Mouse (Mus musculus) left cerebral cortex, adult 18-20 months (tissue): ENCODE data around the gene Runx2. TPM values are rescaled to one million over a fixed set of nuclear protein-coding genes. Genes with fewer than 3 reads are reported as not detected.

ENCODE experiments used
- DNase-seq, 2 experiments: peaks; one replicate each; pipeline ENCODE4 v3.0.0; 2021 to 2022; ENCODE audit warnings: low spot score in 2 of 2, mixed read lengths in 1 of 2
- long read RNA-seq, 2 experiments: library from polyadenylated mRNA; stranded (forward); transcript quantifications; one replicate each; pipeline ENCODE4 v2.0.0; 2021
- total RNA-seq, 2 experiments: library from RNA; stranded (reverse); gene quantifications; 2 replicates each; pipeline ENCODE4 v1.2.3; 2021

Runx2 gene
- total RNA-seq: 10 to 100 TPM in 1 of 2 experiments, 1 to 10 TPM in 1; 9.7 to 10.2 TPM
- long read RNA-seq, experiment 1, partial matches to known transcripts: 0 of 23 reads
- long read RNA-seq, experiment 1, other reads (novel, unspliced or antisense): 22 of 23 reads
- long read RNA-seq, experiment 2, partial matches to known transcripts: 2 of 10 reads
- long read RNA-seq, experiment 2, other reads (novel, unspliced or antisense): 8 of 10 reads

GRCm38 (mm10) chr17:44814508-44815175, at the start of gene Runx2:
Gene Runx2 (minus strand): TSS chr17:44814797.
- no peak for DNase-seq

GRCm38 (mm10) chr17:44863165-44863564, 48.6 kb upstream of the Runx2 start:
- DNase-seq: no peak

DNA sequence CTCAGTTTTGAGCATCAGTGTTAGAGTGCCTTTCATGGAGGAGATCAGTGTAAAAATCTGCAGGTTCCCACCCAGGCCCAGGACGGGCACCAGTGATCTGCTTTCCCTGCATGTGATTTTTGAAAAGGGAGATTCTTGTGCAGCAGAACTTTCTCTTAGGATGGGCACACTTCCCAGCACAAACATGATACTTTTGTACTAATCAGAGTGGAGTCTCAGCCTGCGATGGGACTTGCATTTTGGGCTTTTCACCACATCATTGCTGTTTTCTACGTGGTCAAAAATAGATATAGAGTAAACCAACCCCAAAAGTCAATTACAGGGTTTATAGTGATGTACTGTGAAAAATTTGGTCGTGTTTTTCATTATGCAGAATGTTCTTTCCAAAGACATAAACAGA, 27.6 kb upstream of the Runx2 start:
- peak; percentile 5 to 8 for DNase-seq

- DNase-seq: no peak
Observed at GRCm38 (mm10) chr17:44831201-44831600, 16.6 kb upstream of the Runx2 start.

DNA sequence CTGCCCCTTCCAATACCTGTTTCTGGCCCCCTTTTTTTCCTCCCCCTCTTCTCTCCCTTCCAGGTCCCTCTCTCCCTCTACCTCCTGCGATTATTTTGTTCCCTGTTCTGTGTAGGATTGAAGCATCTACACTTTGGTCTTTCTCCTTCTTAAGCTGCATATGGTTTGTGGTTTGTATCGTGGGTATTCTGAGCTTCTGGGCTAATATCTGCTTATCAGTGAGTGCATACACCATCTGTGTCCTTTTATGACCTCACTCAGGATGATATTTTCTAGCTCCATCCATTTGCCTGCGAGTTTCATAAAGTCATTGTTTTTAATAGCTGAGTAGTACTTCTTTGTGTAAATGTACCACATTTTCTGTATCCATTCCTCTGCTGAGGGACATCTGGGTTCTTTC, 15.0 kb upstream of the Runx2 start:
- DNase-seq: no peak

DNA sequence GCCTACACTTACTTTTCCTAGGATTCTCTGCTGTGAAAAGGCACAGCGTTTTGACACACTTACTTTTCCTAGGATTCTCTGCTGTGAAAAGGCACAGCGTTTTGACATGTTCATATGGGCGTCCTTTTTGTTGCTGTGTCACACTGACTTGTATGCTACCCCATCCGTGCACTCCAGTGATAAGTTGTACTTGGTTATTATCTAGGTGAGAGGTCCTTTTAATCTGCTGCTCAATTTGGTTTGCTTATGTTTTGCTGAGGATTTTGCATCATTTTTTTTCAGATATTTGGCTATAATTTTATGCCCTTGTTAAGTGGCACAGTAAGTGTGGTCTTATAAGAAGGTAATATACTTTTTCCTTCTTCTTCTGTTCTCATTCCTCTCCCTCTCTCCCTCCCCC, 13.4 kb upstream of the Runx2 start:
- no peak for DNase-seq

DNA sequence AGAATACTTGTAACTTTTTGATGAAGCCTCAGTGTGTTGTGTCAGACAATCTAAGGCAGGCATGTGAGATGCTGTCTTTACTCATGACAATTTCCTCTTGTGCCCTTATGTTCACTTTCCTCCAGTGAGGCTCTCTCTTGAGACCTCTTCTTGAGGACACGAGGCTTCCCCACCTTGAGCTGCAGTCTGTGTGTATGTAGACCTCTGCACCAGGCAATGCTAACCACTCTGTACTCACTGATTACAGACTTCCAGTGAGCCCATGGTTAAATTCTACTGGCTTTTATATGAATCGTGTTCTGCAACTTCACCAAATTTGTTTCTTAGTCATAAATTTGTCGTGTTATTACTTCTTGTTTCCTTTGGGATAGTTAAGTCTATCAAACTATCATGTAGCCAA, 12.5 kb upstream of the Runx2 start:
- DNase-seq: no peak

- no peak for DNase-seq
Observed at GRCm38 (mm10) chr17:44821940-44822339, 7.3 kb upstream of the Runx2 start.

DNA sequence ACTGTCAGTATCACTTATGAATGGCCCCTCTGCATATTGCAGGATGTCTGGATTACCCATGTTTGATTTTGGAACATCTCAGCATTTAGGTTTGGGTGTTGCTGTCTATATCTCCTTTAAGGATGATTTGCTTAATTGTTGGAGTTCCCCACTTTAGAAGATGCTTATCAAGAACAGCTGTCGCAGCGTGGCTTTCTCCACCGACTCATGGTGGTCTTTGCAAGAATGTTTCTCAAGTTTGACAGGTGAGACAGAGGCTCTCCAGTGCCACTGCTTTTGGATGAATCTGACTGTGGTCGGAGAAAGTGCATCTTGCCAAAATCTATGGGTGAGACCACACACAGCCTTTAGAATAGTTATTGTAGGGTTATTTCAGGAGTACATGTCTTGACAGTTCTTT, 5.2 kb upstream of the Runx2 start:
- DNase-seq: no peak

GRCm38 (mm10) chr17:44818825-44819224, 4.2 kb upstream of the Runx2 start:
- DNase-seq: no peak

DNA sequence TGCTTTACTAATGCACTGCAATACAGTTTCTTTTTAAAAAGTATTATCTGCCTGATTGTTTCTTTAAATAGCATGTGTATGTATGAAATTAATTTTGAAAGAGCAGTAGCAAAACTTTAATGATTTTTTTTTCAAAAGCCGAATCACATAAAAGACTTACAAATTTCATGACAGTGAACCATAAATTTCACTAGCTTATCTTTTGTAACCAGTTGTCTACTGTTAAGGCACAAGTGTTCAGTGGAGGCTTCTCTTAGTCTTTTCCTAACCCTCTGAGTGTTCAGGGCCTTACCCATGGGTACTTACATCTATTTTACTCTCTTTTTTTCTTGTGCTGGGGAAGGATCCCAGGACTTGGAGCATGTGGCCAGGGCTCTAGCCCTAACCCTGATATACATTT, 7.6 kb downstream of the Runx2 start:
- DNase-seq: no peak

DNA sequence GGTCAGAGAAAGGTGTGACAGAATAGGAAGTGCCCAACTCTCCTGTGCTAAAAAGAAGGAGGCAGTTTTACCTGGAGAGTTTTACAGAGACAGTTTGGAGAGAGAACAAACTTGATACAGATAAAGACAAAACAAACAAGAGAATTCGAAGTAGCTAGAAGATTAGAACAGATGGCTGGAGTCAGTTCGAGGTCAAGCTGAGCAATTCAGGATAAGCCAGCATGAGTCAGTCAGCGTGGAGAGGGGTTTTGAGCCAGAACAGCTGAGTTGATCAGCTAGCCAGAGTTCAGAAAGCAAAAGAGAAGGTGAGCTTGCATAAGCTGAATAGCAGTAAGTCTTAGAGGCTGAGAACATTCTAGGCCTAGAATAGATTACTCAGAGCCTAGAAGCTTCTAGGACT, 17.3 kb downstream of the Runx2 start:
- no peak for DNase-seq

- DNase-seq: peak; percentile 40 to 57
Observed at GRCm38 (mm10) chr17:44792218-44792917, 22.2 kb downstream of the Runx2 start.

DNA sequence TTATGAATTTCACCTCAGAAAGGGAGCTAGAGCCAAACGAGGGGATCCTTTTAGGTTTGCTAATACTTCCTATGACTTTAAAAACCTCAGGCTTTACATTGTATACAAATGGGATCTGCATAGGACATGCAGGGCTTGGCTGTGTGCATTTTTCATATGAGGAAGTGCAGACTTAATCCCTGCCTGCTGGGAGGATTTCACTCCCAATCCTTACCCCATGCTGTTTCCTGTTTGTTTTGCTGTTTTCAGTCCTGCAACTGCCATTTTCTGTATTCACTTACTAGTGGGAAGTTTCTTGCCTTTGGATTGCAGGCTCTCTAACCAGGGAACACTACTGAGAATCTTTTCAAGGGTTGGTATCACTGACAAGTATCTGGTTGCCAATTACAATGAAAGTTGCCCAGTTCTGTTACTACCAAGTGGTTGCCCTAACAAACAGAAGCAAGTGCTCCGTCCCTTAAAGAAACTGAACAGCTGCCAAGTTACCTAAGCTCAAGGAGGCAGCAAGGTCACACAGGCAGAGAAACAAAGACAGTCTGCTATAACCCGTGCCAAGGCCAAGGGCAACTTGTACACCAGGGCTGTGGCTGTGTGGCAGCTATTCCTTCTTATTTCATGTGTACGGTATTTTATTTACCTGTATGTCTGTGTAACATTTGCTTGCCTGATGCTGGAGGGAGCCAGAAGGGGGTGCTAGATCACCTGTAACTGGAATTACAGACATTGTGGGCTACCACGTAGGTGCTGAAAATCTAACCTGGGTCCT, 25.4 kb downstream of the Runx2 start:
- DNase-seq: no peak

- DNase-seq: no peak
Observed at GRCm38 (mm10) chr17:44783143-44783542, 31.5 kb downstream of the Runx2 start.

- DNase-seq: no peak
Observed at GRCm38 (mm10) chr17:44782366-44782765, 32.2 kb downstream of the Runx2 start.

DNA sequence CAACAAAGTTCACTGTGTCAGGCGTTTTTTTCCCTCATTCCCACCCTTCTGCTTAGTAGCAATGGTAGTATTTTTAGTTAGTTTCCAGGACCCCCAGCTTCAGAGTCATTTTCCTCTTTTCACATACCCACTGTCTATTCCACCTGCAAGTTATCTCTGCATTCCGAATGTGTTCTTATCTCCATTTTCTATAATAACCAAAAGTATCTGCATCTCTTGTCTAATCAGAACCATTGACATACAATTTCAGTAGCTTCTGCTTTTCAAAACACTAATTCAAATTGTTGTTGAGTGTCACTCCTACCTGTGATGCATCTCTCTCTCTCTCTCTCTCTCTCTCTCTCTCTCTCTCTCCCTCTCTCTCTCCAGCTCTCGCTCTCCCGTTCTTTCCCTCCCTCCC, 34.2 kb downstream of the Runx2 start:
- DNase-seq: no peak

GRCm38 (mm10) chr17:44778141-44778540, 36.5 kb downstream of the Runx2 start:
- DNase-seq: no peak

DNA sequence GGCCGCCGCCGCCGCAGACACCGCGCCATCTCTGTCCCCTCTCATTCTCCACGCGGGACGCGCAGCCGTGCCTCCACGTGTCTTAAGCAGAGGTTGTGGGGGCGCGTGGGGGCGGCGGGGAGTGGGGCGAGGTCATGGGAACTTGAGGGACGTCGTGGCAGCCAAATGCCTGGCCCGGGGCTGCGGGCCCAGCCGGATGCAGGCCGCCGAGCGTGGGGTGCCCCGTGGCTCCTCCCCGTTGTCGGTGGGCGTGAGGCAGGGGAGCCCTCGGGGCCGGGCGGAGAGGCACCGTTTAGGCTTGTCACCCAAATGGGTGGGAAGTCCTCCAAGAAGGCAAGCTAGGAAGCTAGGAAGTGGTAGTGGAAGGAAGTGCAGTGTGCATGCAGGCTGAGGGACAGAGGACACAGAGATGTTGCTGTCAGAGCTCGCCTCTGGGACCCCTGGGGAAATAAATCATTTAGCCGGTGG, 37.2 kb downstream of the Runx2 start:
- DNase-seq: peak; percentile 70 to 74

GRCm38 (mm10) chr17:44776738-44777270, 37.8 kb downstream of the Runx2 start, which contains the start of gene Supt3:
Gene Supt3 (plus strand): TSS chr17:44777152.
- DNase-seq: peak; percentile 96 to 97

GRCm38 (mm10) chr17:44772576-44772975, 42.0 kb downstream of the Runx2 start:
- no peak for DNase-seq
